Mouse (Mus musculus): ENCODE results near the gene Foxn3. TPM values are rescaled to one million over a fixed set of nuclear protein-coding genes. Genes with fewer than 3 reads are reported as not detected.

The Foxn3 gene
- total and polyA plus RNA-seq, 3 experiments = 9.7 to 26.8 (median 11.0) TPM

DNA sequence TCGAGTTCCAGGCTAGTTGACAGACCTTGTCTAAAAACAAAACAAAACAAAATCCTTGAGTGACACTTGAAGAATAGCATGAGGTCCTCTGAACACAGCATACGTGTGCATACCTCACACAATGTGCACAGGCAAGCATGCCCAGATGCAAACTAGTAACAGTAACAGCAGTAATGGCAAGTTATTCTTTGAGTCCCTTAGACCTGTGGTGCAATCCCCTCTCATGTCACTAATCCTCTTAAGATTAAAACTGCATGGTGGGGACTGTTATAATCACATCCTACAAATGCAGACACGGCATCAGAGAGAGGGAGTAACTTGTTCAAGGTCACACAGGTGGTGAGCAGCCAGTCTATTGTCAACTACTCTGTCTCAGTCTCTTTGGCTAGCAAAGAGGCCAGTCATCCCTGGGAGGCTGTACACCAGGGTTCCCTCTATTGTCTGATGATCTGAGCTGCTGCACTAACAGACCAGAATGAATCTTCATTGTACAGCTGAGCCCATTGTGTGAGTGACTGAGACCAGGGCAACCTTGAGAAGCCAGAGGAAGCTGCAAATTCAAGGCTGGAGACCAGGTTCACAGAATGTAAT lies 383.1 kb downstream of the Foxn3 start:
- H3K9me3 ChIP-seq (replicated peaks; ENCODE audit: low read length) = no peaks in the 10 kb centered on the region
- dilution Hi-C loops (cut with MboI; ENCODE audit: extremely low pct_ligation_motif_present, extremely low pct_unique_long_range_greater_than_20kb, low sequenced_read_pairs) = no loop called here
- no peak overlapping the region for H3K27ac ChIP-seq (ENCODE audit: insufficient read depth, low read depth)
- in situ Hi-C loops (cut with MboI; ENCODE audit: low pct_ligation_motif_present, low pct_unique_long_range_greater_than_20kb, low sequenced_read_pairs) = loop anchor here (10.0 kb wide), 1 partner anchor 374 kb away; no protein-coding TSS in a partner anchor
- no peaks in the 10 kb centered on the region for H3K36me3 ChIP-seq (replicated peaks in 1 of 2; ENCODE audit: control insufficient read depth in 1 of 2, insufficient read depth in 1 of 2, low read length in 1 of 2)
- H3K4me3 ChIP-seq (replicated peaks in 1 of 3; ENCODE audit: low read depth in 2 of 3, low read length in 2 of 3, poor library complexity in 1 of 3) = no peak overlapping the region
- no peak for TF ChIP-seq CTCF (conservative IDR thresholded peaks at IDR 0.05 in 1 of 2, IDR thresholded peaks at IDR 0.05 in 1 of 2; ENCODE audit: low read depth in 2 of 2, low read length in 2 of 2)
- TF ChIP-seq E2F4 (IDR thresholded peaks at IDR 0.05; ENCODE audit: insufficient replicate concordance, low read depth, low read length) = no peak
- no peak for TF ChIP-seq UBTF (IDR thresholded peaks at IDR 0.05; ENCODE audit: low read depth, low read length)
- no peak for TF ChIP-seq JUND (conservative IDR thresholded peaks at IDR 0.05; ENCODE audit: low read depth, low read length)
- TF ChIP-seq TBP (conservative IDR thresholded peaks at IDR 0.05; ENCODE audit: low read depth, low read length) = no peak
- TF ChIP-seq BHLHE40 (IDR thresholded peaks at IDR 0.05; ENCODE audit: low read depth, low read length) = no peak
- TF ChIP-seq MXI1 (IDR thresholded peaks at IDR 0.05; ENCODE audit: low read depth, low read length) = no peak
- no peak for TF ChIP-seq ELF1 (IDR thresholded peaks at IDR 0.05; ENCODE audit: low read depth, low read length)
- no peak for TF ChIP-seq USF1 (IDR thresholded peaks at IDR 0.05; ENCODE audit: low read depth, low read length)
- no peak for TF ChIP-seq TCF12 (IDR thresholded peaks at IDR 0.05; ENCODE audit: low read depth, low read length)
- TF ChIP-seq NELFE (IDR thresholded peaks at IDR 0.05; ENCODE audit: low read depth, low read length) = no peak
- no peak for TF ChIP-seq MAZ (IDR thresholded peaks at IDR 0.05; ENCODE audit: low read depth, low read length)
- no peak for TF ChIP-seq ZC3H11A (IDR thresholded peaks at IDR 0.05; ENCODE audit: low read depth, low read length)
- no peak for TF ChIP-seq SMC3 (IDR thresholded peaks at IDR 0.05; ENCODE audit: low read depth, low read length)
- no peak for TF ChIP-seq CHD1 (IDR thresholded peaks at IDR 0.05; ENCODE audit: low read depth, low read length)
- no peak for TF ChIP-seq CHD2 (IDR thresholded peaks at IDR 0.05; ENCODE audit: low read length)
- DNase-seq (ENCODE audit: extremely low read depth) = no peak
- no peak overlapping the region for H3K9ac ChIP-seq (ENCODE audit: insufficient read depth, low read depth)
- H3K27me3 ChIP-seq (replicated peaks) = no peaks in the 10 kb centered on the region
- no peaks in the 10 kb centered on the region for H3K79me2 ChIP-seq (replicated peaks; ENCODE audit: control insufficient read depth, extremely low read depth, insufficient read depth, poor library complexity, severe bottlenecking)
- H3K4me2 ChIP-seq (ENCODE audit: insufficient read depth, low read depth, poor library complexity, severe bottlenecking) = no peak overlapping the region
- H3K4me1 ChIP-seq (ENCODE audit: control insufficient read depth in 1 of 2, insufficient read depth in 2 of 2) = no peaks in the 10 kb centered on the region

GRCm38 (mm10) chr12:99174979-99175621 lies 388.3 kb downstream of the Foxn3 start:
- dilution Hi-C loops (cut with MboI; ENCODE audit: extremely low pct_ligation_motif_present, extremely low pct_unique_long_range_greater_than_20kb, low sequenced_read_pairs) (no loop called here), in situ Hi-C loops (cut with MboI; ENCODE audit: low pct_ligation_motif_present, low pct_unique_long_range_greater_than_20kb, low sequenced_read_pairs) (no loop called here)
- no peak overlapping the region for H3K4me2 ChIP-seq (ENCODE audit: insufficient read depth, low read depth, poor library complexity, severe bottlenecking)
- no peaks in the 10 kb centered on the region for H3K79me2 ChIP-seq (replicated peaks; ENCODE audit: control insufficient read depth, extremely low read depth, insufficient read depth, poor library complexity, severe bottlenecking)
- no peaks in the 10 kb centered on the region for H3K36me3 ChIP-seq (replicated peaks in 1 of 2; ENCODE audit: control insufficient read depth in 1 of 2, insufficient read depth in 1 of 2, low read length in 1 of 2)
- no peak overlapping the region for H3K27ac ChIP-seq (ENCODE audit: insufficient read depth, low read depth)
- no peak overlapping the region for H3K4me3 ChIP-seq (replicated peaks in 1 of 3; ENCODE audit: low read depth in 2 of 3, low read length in 2 of 3, poor library complexity in 1 of 3)
- TF ChIP-seq ETS1 (conservative IDR thresholded peaks at IDR 0.05; ENCODE audit: low read depth, low read length) (no peak), MAZ (IDR thresholded peaks at IDR 0.05; ENCODE audit: low read depth, low read length) (no peak), JUN (IDR thresholded peaks at IDR 0.05; ENCODE audit: insufficient read depth, low read depth, low read length) (no peak), MXI1 (IDR thresholded peaks at IDR 0.05; ENCODE audit: low read depth, low read length) (no peak), POLR2AphosphoS2 (IDR thresholded peaks at IDR 0.05; ENCODE audit: low read depth, low read length) (no peak), CTCF (conservative IDR thresholded peaks at IDR 0.05 in 1 of 2, IDR thresholded peaks at IDR 0.05 in 1 of 2; ENCODE audit: low read depth in 2 of 2, low read length in 2 of 2) (no peak), BHLHE40 (IDR thresholded peaks at IDR 0.05; ENCODE audit: low read depth, low read length) (no peak), IRF4 (IDR thresholded peaks at IDR 0.05; ENCODE audit: low read depth, low read length) (no peak), GABPA (IDR thresholded peaks at IDR 0.05; ENCODE audit: insufficient replicate concordance, low read depth, low read length) (no peak), HCFC1 (IDR thresholded peaks at IDR 0.05; ENCODE audit: low read depth, low read length) (no peak), SIN3A (IDR thresholded peaks at IDR 0.05; ENCODE audit: low read length) (no peak), CHD1 (IDR thresholded peaks at IDR 0.05; ENCODE audit: low read depth, low read length) (no peak), E2F4 (IDR thresholded peaks at IDR 0.05; ENCODE audit: insufficient replicate concordance, low read depth, low read length) (no peak), KAT2A (IDR thresholded peaks at IDR 0.05; ENCODE audit: insufficient replicate concordance, low read length) (no peak), SMC3 (IDR thresholded peaks at IDR 0.05; ENCODE audit: low read depth, low read length) (no peak), TCF12 (IDR thresholded peaks at IDR 0.05; ENCODE audit: low read depth, low read length) (no peak), MEF2A (IDR thresholded peaks at IDR 0.05; ENCODE audit: borderline replicate concordance, low read depth, low read length) (no peak), USF1 (IDR thresholded peaks at IDR 0.05; ENCODE audit: low read depth, low read length) (no peak)
- H3K9ac ChIP-seq (ENCODE audit: insufficient read depth, low read depth) = no peak overlapping the region
- no peaks in the 10 kb centered on the region for H3K27me3 ChIP-seq (replicated peaks)
- no peaks in the 10 kb centered on the region for H3K4me1 ChIP-seq (ENCODE audit: control insufficient read depth in 1 of 2, insufficient read depth in 2 of 2)
- H3K9me3 ChIP-seq (replicated peaks; ENCODE audit: low read length) = no peaks in the 10 kb centered on the region
- no peak for DNase-seq (ENCODE audit: extremely low read depth)

Measured in CH12.LX (cell line).